Mouse (Mus musculus): ENCODE measurements at regions not wholly inside any gene's neighbourhood (a gene's known extent, or its start where the extent isn't known, plus 50 kb on each side); places are given as distances from the start of the nearest gene placed in this dataset.

- DNase-seq = no peak
These were observed 1015.9 kb downstream of the Car8 start for GRCm38 (mm10) chr4:7222922-7223321.

- no peak for DNase-seq
These were observed 1018.4 kb downstream of the Car8 start for GRCm38 (mm10) chr4:7220426-7220825.

GRCm38 (mm10) chr4:7215048-7216030, 1023.5 kb downstream of the Car8 start:
- DNase-seq = no peak

DNA sequence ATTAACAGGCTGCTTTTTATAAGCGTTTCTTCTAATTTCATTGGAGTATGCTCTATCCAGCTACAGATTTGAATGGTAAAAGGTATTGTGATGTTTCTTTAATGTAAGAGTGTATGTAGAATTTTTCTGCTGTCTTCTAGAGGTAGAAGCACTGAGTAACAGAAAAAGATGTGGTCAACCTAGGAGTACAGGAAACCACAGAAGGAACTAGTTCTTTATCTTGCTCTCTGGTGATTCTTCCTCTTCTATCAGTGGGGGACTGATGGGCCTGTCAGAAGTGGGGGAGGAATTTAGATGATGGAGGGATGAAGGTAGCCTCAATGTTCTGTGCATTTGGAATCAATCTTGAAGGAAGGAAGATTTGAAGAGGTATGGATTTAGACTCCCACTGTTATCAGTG, 1031.9 kb downstream of the Car8 start:
- no peak for DNase-seq

GRCm38 (mm10) chr4:7201816-7202215, 1037.0 kb downstream of the Car8 start:
- DNase-seq = no peak

DNA sequence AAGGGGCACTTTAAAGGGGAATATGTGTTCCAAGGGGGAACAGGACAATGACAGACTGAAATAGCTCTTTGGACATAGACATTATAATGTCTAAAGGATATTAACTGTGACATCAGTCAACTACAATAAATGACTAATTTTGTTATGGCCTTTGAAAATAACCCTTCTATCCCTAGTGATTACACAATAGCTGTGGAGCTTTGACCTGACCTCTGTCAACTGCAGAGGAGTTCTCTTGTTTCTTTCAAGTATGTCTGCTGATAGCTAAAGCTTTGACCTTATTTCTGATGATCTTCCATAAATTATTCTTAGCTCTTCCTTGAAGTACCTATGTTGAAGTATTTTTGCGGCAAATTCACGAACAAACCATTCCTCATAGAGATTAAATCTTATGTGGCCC, 1038.9 kb downstream of the Car8 start:
- DNase-seq = no peak

DNA sequence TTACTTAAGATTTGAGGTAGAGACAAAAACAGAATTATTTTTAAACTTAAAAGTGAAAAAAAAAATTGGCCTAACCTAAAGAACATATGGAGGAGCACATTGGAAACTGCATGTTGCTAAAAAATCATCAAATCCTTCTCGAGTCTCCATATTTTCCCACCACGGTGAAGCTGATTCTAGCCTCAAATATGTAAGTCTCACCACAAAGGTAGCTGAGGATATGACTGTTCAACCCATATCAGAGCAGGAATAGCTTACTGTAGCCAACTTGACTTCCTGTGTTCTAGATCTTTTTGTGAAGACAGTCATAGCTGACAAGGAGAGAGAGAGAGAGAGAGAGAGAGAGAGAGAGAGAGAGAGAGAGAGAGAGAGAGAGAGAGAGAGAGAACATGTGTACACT, 1039.8 kb downstream of the Car8 start:
- no peak for DNase-seq

DNA sequence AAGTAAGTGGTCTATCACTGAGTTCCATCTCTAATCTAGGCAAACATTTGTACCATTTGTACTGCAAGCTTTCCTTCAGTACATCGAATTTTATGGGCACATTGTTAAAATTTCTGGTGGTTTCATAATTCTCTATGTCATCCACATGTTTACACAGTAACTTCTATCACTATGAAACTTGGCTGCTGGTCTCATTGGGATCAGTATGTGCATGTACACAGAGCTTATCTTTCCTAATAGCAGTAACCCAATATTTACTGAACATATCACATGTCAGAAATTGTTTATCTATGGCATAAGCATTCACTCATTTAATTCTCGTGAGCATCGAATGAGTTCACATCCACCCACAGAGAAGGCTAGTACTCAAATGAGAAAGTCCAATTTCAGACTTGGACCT, 1042.3 kb downstream of the Car8 start:
- no peak for DNase-seq

GRCm38 (mm10) chr4:7195619-7196018, 1043.2 kb downstream of the Car8 start:
- DNase-seq = no peak

- no peak for DNase-seq
These were observed 1046.9 kb downstream of the Car8 start for GRCm38 (mm10) chr4:7191912-7192311.

GRCm38 (mm10) chr4:7191228-7191627, 1047.6 kb downstream of the Car8 start:
- DNase-seq = no peak

DNA sequence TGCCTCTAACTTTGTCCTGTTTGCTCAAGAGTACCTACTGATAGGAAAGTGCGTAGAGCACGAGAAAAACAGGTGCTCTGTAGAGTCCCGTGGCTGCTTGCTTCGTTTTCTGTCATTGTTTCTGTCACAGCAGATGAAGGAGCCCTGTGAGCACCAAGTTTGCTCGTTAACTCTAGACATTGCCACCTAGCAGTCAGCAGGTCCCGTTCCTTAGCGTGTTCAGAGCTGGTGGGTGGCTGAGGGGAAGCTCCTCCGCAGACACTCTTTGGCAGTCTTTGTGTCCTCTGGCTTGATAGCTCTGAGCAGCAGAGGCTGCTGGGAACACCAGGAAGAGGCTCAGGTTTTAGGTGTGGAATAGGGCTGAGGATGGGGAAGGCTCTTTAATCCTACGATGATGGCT, 1063.8 kb downstream of the Car8 start:
- DNase-seq = no peak

DNA sequence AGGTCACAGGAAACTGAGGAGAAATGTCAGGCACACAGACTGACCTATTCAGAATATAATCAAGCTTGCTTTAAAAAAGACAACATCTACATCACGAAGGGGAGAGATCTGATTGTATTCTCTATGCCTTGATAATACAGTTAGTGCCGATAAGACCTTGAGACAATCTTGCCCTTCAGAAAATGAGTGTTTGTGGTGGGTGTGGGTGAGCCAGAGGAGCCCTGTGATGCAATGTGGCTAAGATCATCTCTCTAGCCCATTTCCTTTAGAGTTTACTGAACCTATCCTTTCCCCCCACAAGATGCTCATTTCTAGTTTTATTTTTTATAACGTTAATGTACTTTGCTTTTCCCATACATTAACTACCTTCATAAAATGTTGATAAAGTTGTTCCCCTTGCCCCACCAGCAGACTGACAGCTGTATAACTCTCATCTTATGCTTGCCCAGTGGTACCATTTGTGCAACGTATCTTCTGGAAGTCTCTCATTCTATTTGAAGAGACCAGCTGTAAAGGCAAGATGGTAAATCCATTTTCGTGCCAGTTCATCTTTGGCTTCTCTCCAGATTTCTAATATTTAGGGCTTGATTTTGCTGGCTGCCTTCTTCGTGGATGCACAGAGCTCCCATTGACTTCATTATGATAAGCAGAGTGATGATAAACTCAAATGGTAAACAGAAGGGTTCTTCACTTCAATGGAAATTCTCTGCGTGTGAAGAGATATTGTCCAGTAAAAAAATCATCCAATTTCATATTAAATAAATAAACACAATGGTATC, 1066.1 kb downstream of the Car8 start:
- DNase-seq = no peak

DNA sequence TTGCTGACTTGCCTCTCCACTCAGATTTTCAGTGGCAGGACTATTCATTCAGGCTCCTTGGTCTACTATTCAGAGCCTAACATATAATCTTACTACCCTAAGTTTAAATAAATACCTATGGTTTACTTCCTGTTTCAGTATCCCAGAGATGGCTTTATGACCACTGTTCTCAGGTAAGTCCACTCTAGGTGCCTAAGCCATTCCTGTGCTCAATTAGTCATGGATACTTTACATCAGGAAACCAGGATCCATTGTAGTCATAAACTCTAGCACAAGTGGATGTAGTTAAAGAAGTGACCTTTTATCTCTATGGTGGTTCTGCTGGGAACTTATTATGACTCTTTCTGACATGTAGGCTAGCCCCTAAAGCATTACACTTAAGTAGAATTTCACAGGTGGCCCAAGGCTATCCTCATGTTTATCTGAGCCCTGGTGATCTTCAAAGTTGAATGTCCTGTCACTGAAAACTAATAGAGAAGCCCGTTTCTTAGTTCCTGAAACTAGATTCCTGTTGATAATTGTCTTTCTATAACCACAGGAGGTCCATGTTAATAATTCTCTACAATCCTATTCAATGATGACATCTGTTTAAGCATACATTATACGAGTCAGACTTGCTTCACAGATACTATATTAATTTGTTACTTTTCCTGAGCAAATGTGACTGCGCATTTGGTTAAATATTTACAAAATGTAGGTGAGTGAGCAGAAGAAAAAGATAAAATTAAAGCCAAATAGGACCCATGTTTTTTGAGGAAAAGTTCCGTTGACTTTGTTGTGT, 1067.0 kb downstream of the Car8 start:
- DNase-seq = no peak

GRCm38 (mm10) chr4:7161411-7161810, 1077.4 kb downstream of the Car8 start:
- DNase-seq = no peak

DNA sequence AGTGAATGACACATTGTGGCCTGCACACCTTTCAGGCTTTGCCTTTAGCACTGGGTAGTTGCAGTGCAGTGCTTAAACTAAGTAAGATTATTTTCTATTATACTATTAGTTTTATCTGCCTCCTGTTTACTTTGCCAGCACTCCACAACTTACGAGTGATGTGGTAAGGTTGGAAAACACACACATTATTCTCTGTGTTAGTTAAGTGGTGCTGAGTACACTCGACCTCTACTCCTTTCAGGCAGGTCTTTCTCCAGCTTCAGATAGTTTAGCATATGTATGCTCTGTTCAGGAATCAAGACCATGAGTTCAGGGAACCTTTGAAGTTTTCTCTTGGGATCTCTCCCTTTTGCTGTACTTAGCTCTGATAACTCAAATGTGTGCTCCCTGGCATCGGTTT, 1081.0 kb downstream of the Car8 start:
- DNase-seq = no peak

GRCm38 (mm10) chr4:7154256-7154655, 1084.6 kb downstream of the Car8 start:
- DNase-seq = no peak

GRCm38 (mm10) chr4:7153835-7154234, 1085.0 kb downstream of the Car8 start:
- no peak for DNase-seq

- DNase-seq = no peak
These were observed 1093.1 kb downstream of the Car8 start for GRCm38 (mm10) chr4:7145756-7146155.

- no peak for DNase-seq
These were observed 1094.6 kb downstream of the Car8 start for GRCm38 (mm10) chr4:7144215-7144614.

GRCm38 (mm10) chr4:7143676-7144075, 1095.2 kb downstream of the Car8 start:
- no peak for DNase-seq

GRCm38 (mm10) chr4:7142781-7143180, 1096.1 kb downstream of the Car8 start:
- no peak for DNase-seq

GRCm38 (mm10) chr4:7112159-7112558, 1126.7 kb downstream of the Car8 start:
- no peak for DNase-seq

Measured in adrenal gland, postnatal 36 days (tissue).